Mouse (Mus musculus) heart, postnatal 0 days (tissue): ENCODE results near the gene Fign. TPM values are rescaled to one million over a fixed set of nuclear protein-coding genes. Genes with fewer than 3 reads are reported as not detected.

Experiments used
- ATAC-seq: fragments of 200-750 bp; cut with Nextera tagmentation; 2 replicates; pipeline ENCODE4 v1.8.0; 2017; ENCODE audit warnings: low read depth, moderate number of reproducible peaks, moderate library complexity; ENCODE audit not compliant: insufficient read depth
- DNase-seq: peaks from one replicate; pipeline ENCODE4 v3.0.0-alpha.2; 2016; ENCODE audit warnings: low spot score
- H3K27ac ChIP-seq: fragments of 300-500 bp; sonication (generic); 2 replicates; pipeline ENCODE4 v1.5.1; 2014; ENCODE audit warnings: low read depth, mild to moderate bottlenecking
- H3K27me3 ChIP-seq: fragments of 300-500 bp; sonication (generic); 2 replicates; pipeline ENCODE4 v1.6.1; 2014; ENCODE audit warnings: low read length, mixed read lengths; ENCODE audit not compliant: control insufficient read depth, insufficient read depth
- H3K36me3 ChIP-seq: fragments of 300-500 bp; sonication (generic); replicated peaks from 2 replicates; pipeline ENCODE4 v1.6.1; 2014; ENCODE audit warnings: low read length, mixed read lengths; ENCODE audit not compliant: control insufficient read depth, insufficient read depth
- H3K4me1 ChIP-seq: fragments of 300-500 bp; sonication (generic); 2 replicates; pipeline ENCODE4 v1.6.1; 2014; ENCODE audit warnings: antibody characterized with exemption; ENCODE audit not compliant: control insufficient read depth, insufficient read depth
- H3K4me2 ChIP-seq: fragments of 300-500 bp; sonication (generic); 2 replicates; pipeline ENCODE4 v1.6.1; 2014; ENCODE audit warnings: low read depth, mild to moderate bottlenecking, low read length, moderate library complexity
- H3K4me3 ChIP-seq: fragments of 300-500 bp; sonication (generic); 2 replicates; pipeline ENCODE4 v1.5.1; 2014; ENCODE audit warnings: low read depth, low read length
- H3K9ac ChIP-seq: fragments of 300-500 bp; sonication (generic); replicated peaks from 2 replicates; pipeline ENCODE4 v1.6.1; 2014; ENCODE audit warnings: low read depth, low read length, mixed read lengths
- H3K9me3 ChIP-seq: fragments of 300-500 bp; sonication (generic); replicated peaks from 2 replicates; pipeline ENCODE4 v1.6.1; 2016; ENCODE audit warnings: low read length; ENCODE audit not compliant: control insufficient read depth
- CTCF ChIP-seq: IDR thresholded peaks from 2 replicates; pipeline ENCODE4 v1.5.1; 2016; ENCODE audit warnings: antibody characterized with exemption, control low read depth, low read depth
- EP300 ChIP-seq: IDR thresholded peaks from 2 replicates; pipeline ENCODE4 v1.6.1; 2016; ENCODE audit warnings: antibody characterized with exemption, low read depth
- WGBS: fragments of 180-500 bp; shearing (Covaris S2); extraction: QIAGEN DNeasy Blood & Tissue Kit; methylation state at CpG from one replicate; pipeline ENCODE4 v1.1.7; 2014; 5-methylcytosine and 5-hydroxymethylcytosine counted together
- polyA plus RNA-seq: library from polyadenylated mRNA; unstranded; fragments of >200 nt; fragmentation: Nextera tagmentation; extraction: Ambion mirVana; gene quantifications from 2 replicates; pipeline ENCODE4 v1.2.1, GENCODE M21; 2015
- total RNA-seq: library from RNA; depleted of rRNA; stranded (reverse); fragments of >200 nt; gene quantifications from 2 replicates; pipeline ENCODE4 v1.2.3, GENCODE M21; 2014; ENCODE audit warnings: low replicate concordance; rRNA removed

Gene Fign
- total RNA-seq, result 5.2 and 12.8 TPM in 2 replicates
- 5.4 and 6.4 TPM in 2 replicates for polyA plus RNA-seq

DNA sequence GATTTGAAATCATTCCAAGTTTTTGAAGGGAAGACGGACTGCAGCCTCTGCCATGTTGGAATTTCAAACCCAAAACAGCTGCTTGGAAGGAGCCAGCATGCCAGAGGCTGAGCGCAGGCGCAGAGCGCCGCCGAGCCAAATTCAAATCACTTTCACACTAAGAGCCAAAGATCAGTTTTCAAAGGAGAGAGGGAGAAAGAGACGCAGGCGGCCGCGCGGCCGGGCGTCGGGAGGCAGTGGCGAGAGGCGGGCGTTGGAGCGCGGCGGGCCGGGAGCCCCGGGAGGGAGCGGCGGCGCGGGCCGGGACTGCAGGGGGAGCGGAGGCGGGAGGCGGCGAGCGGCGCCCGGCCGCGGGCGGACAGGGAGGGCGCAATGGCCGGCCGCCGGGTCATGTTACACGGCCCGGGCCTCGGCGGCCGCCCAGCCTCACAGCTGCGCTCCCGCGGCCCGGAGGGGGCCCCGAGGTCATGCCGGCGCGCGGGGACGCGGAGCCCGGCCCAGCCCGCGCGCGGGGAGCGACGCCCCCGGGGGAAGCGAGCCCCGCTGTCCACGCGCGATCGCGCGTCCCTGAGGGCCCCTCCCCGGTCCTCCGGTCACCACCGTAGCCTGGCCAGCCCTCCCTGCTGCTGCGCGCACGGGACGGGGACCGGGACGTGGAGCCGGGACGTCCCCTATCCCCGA lies at the start of gene Fign:
Gene Fign (minus strand): TSS at position 102 of the 681 bp plus-strand sequence.
- Histone ChIP-seq H3K36me3 (no peaks in the 10 kb centered on the region), H3K9ac (peak within 1 kb of the TSS; percentile 96), H3K9me3 (no peaks in the 10 kb centered on the region), H3K4me3 (peak within 1 kb of the TSS; percentile 95), H3K4me1 (0 out of 2 replicates have a peak, but pooled peaks cover 5% of the 10 kb centered on the region), H3K4me2 (peak within 1 kb of the TSS; percentile 70), H3K27ac (peak within 1 kb of the TSS; percentile 98), H3K27me3 (no peaks in the 10 kb centered on the region)
- WGBS, result under 1% methylated on average over 66 of the region's 85 CpGs
- DNase-seq (peak; percentile 83), ATAC-seq (peak; percentile 87)
- no peak for TF ChIP-seq CTCF
- no peak for TF ChIP-seq EP300

- Histone ChIP-seq H3K27me3 (no peaks in the 10 kb centered on the region), H3K36me3 (no peaks in the 10 kb centered on the region), H3K27ac (no peak overlapping the region), H3K4me1 (no peaks in the 10 kb centered on the region), H3K9ac (no peak overlapping the region), H3K4me2 (no peak overlapping the region), H3K4me3 (no peak overlapping the region), H3K9me3 (no peaks in the 10 kb centered on the region)
- no peak for ATAC-seq
- WGBS, result 77% methylated on average over 4 of the region's 4 CpGs
- DNase-seq, result no peak
- TF ChIP-seq EP300 (no peak), CTCF (no peak)
Observed at GRCm38 (mm10) chr2:64133597-64133996, 35.8 kb upstream of the Fign start.

GRCm38 (mm10) chr2:64120495-64120894 lies 22.7 kb upstream of the Fign start:
- ATAC-seq (no peak), DNase-seq (no peak)
- no peak overlapping the region for H3K4me2 ChIP-seq
- no peak overlapping the region for H3K4me3 ChIP-seq
- H3K9ac ChIP-seq, result no peak overlapping the region
- H3K36me3 ChIP-seq, result no peaks in the 10 kb centered on the region
- no peaks in the 10 kb centered on the region for H3K27me3 ChIP-seq
- no peaks in the 10 kb centered on the region for H3K9me3 ChIP-seq
- H3K4me1 ChIP-seq, result no peaks in the 10 kb centered on the region
- no peak overlapping the region for H3K27ac ChIP-seq
- WGBS, result 77% methylated on average over 5 of the region's 5 CpGs
- TF ChIP-seq EP300 (no peak), CTCF (no peak)

DNA sequence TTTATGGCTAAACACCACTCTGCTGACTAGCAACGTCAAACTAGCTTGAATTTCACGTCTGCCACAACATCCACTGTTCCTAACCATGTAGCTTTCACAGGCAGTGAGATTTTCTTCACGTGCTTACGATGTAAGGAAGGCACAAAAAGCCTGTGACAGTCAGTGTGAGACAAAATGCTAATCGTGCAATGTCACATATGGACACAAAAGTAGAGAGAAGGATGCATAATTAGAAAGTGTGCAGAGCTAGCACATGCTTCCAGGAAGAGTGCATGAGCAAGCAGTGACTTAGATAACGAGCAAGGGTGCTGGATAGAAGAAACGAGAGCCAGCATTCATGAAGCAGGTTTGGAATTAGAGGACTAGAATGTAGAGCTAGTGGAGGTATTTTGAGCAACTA lies 18.8 kb upstream of the Fign start:
- DNase-seq, result no peak
- no peaks in the 10 kb centered on the region for H3K4me1 ChIP-seq
- H3K9ac ChIP-seq, result no peak overlapping the region
- 54% methylated on average over 7 of the region's 7 CpGs for WGBS
- ATAC-seq, result no peak
- H3K27ac ChIP-seq, result no peak overlapping the region
- TF ChIP-seq CTCF, result no peak
- no peak for TF ChIP-seq EP300
- H3K4me2 ChIP-seq, result no peak overlapping the region
- no peaks in the 10 kb centered on the region for H3K27me3 ChIP-seq
- H3K4me3 ChIP-seq, result no peak overlapping the region
- H3K36me3 ChIP-seq, result no peaks in the 10 kb centered on the region
- H3K9me3 ChIP-seq, result no peaks in the 10 kb centered on the region

DNA sequence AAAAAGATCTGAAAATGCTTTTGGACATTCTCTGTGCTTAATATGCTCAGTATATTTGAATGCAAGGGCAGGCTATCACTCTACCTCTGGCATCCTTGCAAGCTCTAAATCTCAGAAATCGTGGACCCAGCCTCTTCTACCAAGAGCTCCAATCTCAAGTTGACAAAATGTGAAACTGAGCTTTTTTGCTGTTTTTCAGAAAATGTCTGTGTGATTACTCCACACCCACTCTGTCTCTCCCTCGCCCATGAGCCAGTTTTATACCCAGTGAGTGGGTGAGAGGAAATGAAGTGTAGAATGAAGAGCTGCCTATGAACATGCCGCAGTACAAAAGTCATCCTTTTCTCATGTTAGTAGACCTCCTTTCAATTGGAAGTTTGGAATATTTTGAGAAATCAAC lies 13.3 kb upstream of the Fign start:
- no peak for TF ChIP-seq CTCF
- TF ChIP-seq EP300, result no peak
- no peak overlapping the region for H3K4me2 ChIP-seq
- no peak overlapping the region for H3K27ac ChIP-seq
- no peaks in the 10 kb centered on the region for H3K27me3 ChIP-seq
- no peak for ATAC-seq
- 78% methylated on average over 3 of the region's 3 CpGs for WGBS
- DNase-seq, result no peak
- no peak overlapping the region for H3K9ac ChIP-seq
- H3K4me3 ChIP-seq, result no peak overlapping the region
- H3K4me1 ChIP-seq, result no peaks in the 10 kb centered on the region
- no peaks in the 10 kb centered on the region for H3K9me3 ChIP-seq
- no peaks in the 10 kb centered on the region for H3K36me3 ChIP-seq

GRCm38 (mm10) chr2:64109860-64110259 lies 12.0 kb upstream of the Fign start:
- H3K36me3 ChIP-seq, result no peaks in the 10 kb centered on the region
- H3K9ac ChIP-seq, result no peak overlapping the region
- ATAC-seq (no peak), DNase-seq (no peak)
- 83% methylated on average over 4 of the region's 4 CpGs for WGBS
- H3K27me3 ChIP-seq, result no peaks in the 10 kb centered on the region
- H3K27ac ChIP-seq, result no peak overlapping the region
- H3K4me3 ChIP-seq, result no peak overlapping the region
- H3K9me3 ChIP-seq, result no peaks in the 10 kb centered on the region
- TF ChIP-seq EP300 (no peak), CTCF (no peak)
- no peak overlapping the region for H3K4me2 ChIP-seq
- H3K4me1 ChIP-seq, result no peaks in the 10 kb centered on the region
